Mouse (Mus musculus) CD4-positive, CD25-positive, alpha-beta regulatory T cell, adult 4 months (primary cell): ENCODE results near the gene Hsf2. TPM values are rescaled to one million over a fixed set of nuclear protein-coding genes. Genes with fewer than 3 reads are reported as not detected.
A peak's percentile ranks its signal among the peaks of the same experiment; 100 is the strongest.
"Not testable (repeated sequence)": the region's sequence is repeated elsewhere in the genome, so short reads cannot be mapped to it uniquely, and the experiment has no call there.

Experiments used
- ATAC-seq: one replicate; pipeline ENCODE4 v1.8.0; 2017
- polyA plus RNA-seq, 2 experiments: library from polyadenylated mRNA; unstranded; fragments of 100-300 nt; shearing (Covaris generic); gene quantifications; one replicate each; pipeline ENCODE4 v1.2.1; 2017

Hsf2 gene
- polyA plus RNA-seq, 2 experiments from 2014 or later: 14.7 to 15.0 TPM

- ATAC-seq: peak; percentile 97
Measured at GRCm38 (mm10) chr10:57532218-57533101, 46.3 kb downstream of the Hsf2 start, which contains the start of gene Serinc1. Gene Serinc1, minus strand, starts transcription at chr10:57532530.

- not testable (repeated sequence) for ATAC-seq
Measured at GRCm38 (mm10) chr10:57543890-57544289, 57.7 kb downstream of the Hsf2 start.

GRCm38 (mm10) chr10:57549631-57550030, 63.4 kb downstream of the Hsf2 start:
- no peak for ATAC-seq

GRCm38 (mm10) chr10:57553719-57554118, 67.5 kb downstream of the Hsf2 start:
- no peak for ATAC-seq

GRCm38 (mm10) chr10:57557597-57557996, 71.4 kb downstream of the Hsf2 start:
- ATAC-seq: no peak

Other genes with a start within 250 kb of the Hsf2 start
- 100 to 1,000 TPM; 123 to 131 TPM for gene Serinc1, start 46.1 kb downstream of the Hsf2 start, polyA plus RNA-seq
- 1 to 10 TPM; 1.6 to 2.1 TPM for gene Pkib, start 145.6 kb downstream of the Hsf2 start, polyA plus RNA-seq